Mouse (Mus musculus): ENCODE measurements around the gene Defb29. TPM values are rescaled to one million over a fixed set of nuclear protein-coding genes. Genes with fewer than 3 reads are reported as not detected.

Defb29 gene
- polyA plus RNA-seq, 1 experiment from 2014 or later = not detected

DNA sequence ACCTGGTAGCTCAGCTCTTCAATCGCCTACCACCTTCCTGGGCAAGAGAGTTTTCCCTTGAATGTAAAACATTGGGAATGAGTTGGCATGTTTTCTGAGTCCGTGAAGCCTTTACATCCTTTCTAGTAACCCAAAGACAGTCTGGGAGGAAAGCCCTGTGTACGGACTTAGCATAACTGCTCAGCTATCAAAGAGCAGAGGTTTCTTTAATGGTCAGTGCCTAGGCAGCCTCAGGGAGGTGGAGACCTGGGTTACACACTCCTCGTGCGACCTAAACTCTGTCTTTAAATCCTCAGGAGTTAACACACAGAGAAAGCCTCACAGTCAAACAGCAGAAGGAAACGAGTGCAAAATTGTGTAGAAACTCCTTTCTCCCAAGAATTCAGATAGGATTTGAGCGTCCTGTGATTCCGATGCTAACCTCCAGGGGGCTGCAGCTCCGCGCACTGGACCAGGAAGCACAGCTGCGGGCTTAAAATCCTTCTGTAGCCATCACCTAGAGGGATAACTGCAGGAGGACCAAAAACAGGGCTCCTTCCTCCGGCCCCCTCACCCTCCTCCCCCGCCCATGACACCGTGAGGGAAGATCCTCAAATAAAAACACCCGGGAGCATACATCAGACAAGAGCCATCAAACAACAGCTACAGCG is 14.0 kb upstream of the Defb29 start:
- 14% methylated on average over 16 of the region's 16 CpGs for WGBS
- no peaks in the 10 kb centered on the region for H3K36me3 ChIP-seq
- H3K4me3 ChIP-seq = 0 out of 2 replicates have a peak overlapping the region, but pooled peaks have one; percentile 8
- DNase-seq (ENCODE audit: low spot score) = peak; percentile 74
- peaks cover 7% of the 10 kb centered on the region for H3K4me1 ChIP-seq
- H3K27me3 ChIP-seq (ENCODE audit: low read depth, poor library complexity, severe bottlenecking) = no peaks in the 10 kb centered on the region
- no peak overlapping the region for H3K27ac ChIP-seq
- no peaks in the 10 kb centered on the region for H3K9me3 ChIP-seq (replicated peaks)

DNA sequence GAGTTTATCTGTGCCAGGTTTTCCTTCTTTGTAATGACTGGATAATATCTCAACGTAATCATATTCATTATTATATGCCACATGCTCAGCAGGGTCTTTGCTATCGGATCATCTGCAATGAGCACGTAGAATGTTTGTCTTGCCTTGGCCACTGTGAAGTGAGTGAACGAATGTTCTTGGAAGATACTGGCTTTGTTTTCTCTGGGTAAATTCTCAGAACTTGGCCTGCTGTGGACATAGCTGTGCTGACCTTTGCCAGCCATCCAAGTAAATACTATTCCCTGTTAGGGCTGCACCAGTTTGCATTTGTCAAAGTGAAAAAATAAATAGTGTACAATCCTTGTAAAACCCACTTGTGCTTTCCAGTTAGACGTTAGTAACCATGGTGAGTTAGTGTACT is 8.2 kb upstream of the Defb29 start:
- Histone ChIP-seq H3K27ac (no peak overlapping the region), H3K4me3 (no peak overlapping the region), H3K4me1 (no peaks in the 10 kb centered on the region), H3K36me3 (no peaks in the 10 kb centered on the region), H3K9me3 (replicated peaks) (no peaks in the 10 kb centered on the region), H3K27me3 (ENCODE audit: low read depth, poor library complexity, severe bottlenecking) (no peaks in the 10 kb centered on the region)
- DNase-seq (ENCODE audit: low spot score) = no peak
- 84% methylated on average over 5 of the region's 5 CpGs for WGBS

DNA sequence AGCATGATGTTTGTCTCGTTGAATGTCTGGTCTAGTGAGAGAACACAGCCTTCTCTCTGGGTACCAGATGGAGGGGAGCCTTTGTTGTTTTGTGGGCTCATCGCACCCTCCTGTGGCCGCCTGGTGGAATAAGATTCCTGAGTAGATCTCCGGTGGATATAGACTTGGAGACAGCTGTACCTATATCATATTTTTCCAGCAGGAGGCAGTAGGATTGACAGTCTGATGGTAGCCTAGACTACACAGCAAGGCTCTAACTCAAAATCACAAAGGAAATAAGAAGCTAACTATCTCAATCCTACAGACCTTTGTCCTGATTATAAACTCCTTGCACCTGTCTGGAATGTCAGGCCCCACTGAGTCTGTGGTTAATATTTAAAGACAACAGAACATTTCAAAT is 4.8 kb upstream of the Defb29 start:
- Histone ChIP-seq H3K4me3 (no peak overlapping the region), H3K36me3 (no peaks in the 10 kb centered on the region), H3K27ac (no peak overlapping the region), H3K4me1 (no peaks in the 10 kb centered on the region), H3K27me3 (ENCODE audit: low read depth, poor library complexity, severe bottlenecking) (no peaks in the 10 kb centered on the region), H3K9me3 (replicated peaks) (no peaks in the 10 kb centered on the region)
- 21% methylated on average over 4 of the region's 4 CpGs for WGBS
- DNase-seq (ENCODE audit: low spot score) = peak; percentile 43

DNA sequence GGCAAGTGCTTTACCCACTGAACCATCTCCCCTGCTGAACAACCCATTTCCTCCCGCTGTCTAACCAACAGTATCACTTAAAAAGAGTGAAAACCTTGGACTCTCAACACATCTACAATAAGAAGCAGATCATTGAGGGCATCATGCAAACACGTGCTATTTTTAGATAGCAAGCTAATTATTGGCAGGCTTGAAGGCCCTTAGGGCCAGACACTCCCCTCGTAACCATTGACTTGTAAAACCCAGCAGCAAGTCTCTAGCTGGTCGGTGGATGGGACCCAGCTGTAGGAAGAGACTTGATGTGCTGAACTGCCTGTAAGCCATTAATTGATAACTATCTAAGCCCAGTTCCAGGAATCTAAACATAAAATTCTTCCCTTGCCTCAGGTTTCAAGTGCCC is 3.6 kb upstream of the Defb29 start:
- no peak overlapping the region for H3K4me3 ChIP-seq
- H3K9me3 ChIP-seq (replicated peaks) = no peaks in the 10 kb centered on the region
- no peaks in the 10 kb centered on the region for H3K27me3 ChIP-seq (ENCODE audit: low read depth, poor library complexity, severe bottlenecking)
- no peaks in the 10 kb centered on the region for H3K36me3 ChIP-seq
- WGBS = 81% methylated on average over 4 of the region's 4 CpGs
- no peak for DNase-seq (ENCODE audit: low spot score)
- H3K4me1 ChIP-seq = no peaks in the 10 kb centered on the region
- H3K27ac ChIP-seq = no peak overlapping the region

DNA sequence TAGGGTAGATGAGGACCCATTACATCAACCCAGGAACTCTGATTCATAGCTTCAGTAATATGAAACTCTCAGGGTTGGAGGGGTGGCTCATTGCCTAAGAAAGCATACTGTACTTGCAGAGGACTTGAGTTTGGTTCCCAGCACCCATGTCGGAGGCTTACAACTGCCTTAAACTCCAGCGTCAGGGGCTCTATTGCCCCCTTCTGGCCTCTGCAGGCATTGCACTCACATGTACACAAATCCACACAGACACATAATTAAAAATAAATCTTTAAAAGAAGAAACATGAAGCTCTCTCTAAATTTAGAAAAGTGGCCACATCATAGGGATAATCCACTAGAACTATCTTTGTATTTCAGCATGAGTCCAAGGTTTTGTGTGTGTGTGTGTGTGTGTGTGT is 3.0 kb upstream of the Defb29 start:
- Histone ChIP-seq H3K36me3 (no peaks in the 10 kb centered on the region), H3K4me3 (no peak overlapping the region), H3K4me1 (no peaks in the 10 kb centered on the region), H3K27me3 (ENCODE audit: low read depth, poor library complexity, severe bottlenecking) (no peaks in the 10 kb centered on the region), H3K9me3 (replicated peaks) (no peaks in the 10 kb centered on the region), H3K27ac (no peak overlapping the region)
- WGBS = 75% methylated on average over 2 of the region's 2 CpGs
- no peak for DNase-seq (ENCODE audit: low spot score)

DNA sequence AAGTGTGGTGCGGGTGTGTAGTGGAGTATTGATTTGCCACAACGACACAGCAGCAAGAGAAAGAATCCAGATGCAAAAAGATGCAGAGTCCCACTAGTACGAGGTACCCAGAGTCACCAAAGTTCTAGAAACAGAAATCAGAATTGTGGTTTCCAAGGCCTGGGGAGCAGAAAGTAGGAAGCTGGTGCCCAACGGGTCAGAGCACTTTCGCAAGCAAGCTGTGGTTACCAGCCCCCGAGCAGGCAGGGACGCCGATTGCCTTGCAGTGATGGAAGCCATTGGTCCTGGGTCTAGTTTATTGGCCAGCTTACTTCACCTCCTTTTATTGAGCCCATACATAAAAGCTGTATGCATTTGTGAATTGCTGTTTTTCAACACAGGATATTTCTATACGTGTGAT is 2.1 kb upstream of the Defb29 start:
- Histone ChIP-seq H3K36me3 (no peaks in the 10 kb centered on the region), H3K4me3 (no peak overlapping the region), H3K27me3 (ENCODE audit: low read depth, poor library complexity, severe bottlenecking) (no peaks in the 10 kb centered on the region), H3K9me3 (replicated peaks) (no peaks in the 10 kb centered on the region), H3K4me1 (no peaks in the 10 kb centered on the region), H3K27ac (no peak overlapping the region)
- 82% methylated on average over 9 of the region's 9 CpGs for WGBS
- DNase-seq (ENCODE audit: low spot score) = no peak

DNA sequence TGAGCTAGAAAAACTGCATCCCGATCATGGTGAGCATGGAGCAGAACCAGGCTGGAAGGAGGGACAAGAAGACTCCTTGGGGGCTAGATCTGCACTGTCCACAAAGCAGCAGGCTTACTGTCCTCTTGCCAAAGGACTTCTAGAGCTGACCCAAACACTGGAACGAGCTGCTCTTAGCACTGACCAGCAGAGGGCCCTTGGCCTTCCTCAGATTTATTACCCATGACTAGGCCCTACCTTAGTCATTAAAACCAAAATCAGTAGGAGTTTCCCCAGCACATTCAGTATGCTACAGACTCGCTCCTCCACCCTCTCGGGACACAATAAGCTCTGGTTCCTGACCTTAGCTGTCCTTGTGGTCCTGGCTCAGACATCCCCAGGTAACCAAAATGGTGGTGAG is 21.9 kb downstream of the Defb29 start, which contains the start of gene Defb28:
Gene Defb28 (plus strand): TSS at position 275 of the 400 bp plus-strand sequence.
- Histone ChIP-seq H3K9me3 (replicated peaks) (no peaks in the 10 kb centered on the region), H3K27ac (no peak within 1 kb of the TSS), H3K36me3 (no peaks in the 10 kb centered on the region), H3K27me3 (ENCODE audit: low read depth, poor library complexity, severe bottlenecking) (no peaks in the 10 kb centered on the region), H3K4me1 (no peaks in the 10 kb centered on the region), H3K4me3 (no peak within 1 kb of the TSS)
- DNase-seq (ENCODE audit: low spot score) = no peak
- WGBS = 81% methylated on average over 4 of the region's 4 CpGs

DNA sequence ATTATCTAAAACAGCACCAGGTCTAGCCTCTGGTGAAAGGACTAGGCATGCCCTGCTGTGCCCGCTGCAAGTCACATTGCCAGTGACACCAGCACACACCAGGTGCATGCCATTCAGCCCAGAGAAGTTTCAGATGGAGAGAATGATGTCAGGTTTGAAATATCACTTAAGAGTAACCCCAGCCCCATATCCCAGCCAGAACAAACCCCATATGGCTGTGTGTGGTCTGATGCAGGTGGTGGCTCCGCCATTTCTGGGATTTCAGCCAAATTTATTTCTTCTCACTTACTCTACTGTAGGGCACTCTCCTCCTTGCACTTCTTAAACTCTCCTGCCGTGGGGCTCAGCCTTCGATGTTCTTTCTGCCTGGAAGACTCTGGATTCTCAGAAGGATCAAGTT is 23.8 kb downstream of the Defb29 start:
- Histone ChIP-seq H3K9me3 (replicated peaks) (no peaks in the 10 kb centered on the region), H3K4me3 (no peak overlapping the region), H3K27ac (no peak overlapping the region), H3K36me3 (no peaks in the 10 kb centered on the region), H3K27me3 (ENCODE audit: low read depth, poor library complexity, severe bottlenecking) (no peaks in the 10 kb centered on the region), H3K4me1 (no peaks in the 10 kb centered on the region)
- 83% methylated on average over 4 of the region's 4 CpGs for WGBS
- no peak for DNase-seq (ENCODE audit: low spot score)

DNA sequence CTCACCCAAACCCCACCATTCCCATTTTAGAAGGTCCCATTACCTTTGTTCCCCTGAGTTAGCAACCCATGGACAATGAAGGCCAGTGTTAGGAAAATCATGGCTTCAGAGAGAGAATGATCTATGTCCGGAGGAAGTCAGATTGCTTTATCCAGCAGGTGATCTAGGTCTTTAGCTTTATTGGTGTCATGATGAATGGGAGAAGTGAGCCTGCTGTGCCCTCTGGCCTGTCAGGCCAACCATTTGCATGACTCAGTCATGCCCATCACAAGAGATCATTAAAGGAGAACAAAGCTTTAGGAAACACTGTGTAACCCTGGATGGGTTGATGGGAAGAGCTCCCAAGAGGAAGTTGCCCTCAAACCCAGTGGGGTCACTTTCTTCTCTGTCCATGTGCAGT is 28.3 kb downstream of the Defb29 start, which contains the start of gene Defb26:
Gene Defb26 (minus strand): TSS at position 101 of the 400 bp plus-strand sequence.
- Histone ChIP-seq H3K9me3 (replicated peaks) (no peaks in the 10 kb centered on the region), H3K27ac (no peak within 1 kb of the TSS), H3K4me1 (no peaks in the 10 kb centered on the region), H3K4me3 (no peak within 1 kb of the TSS), H3K27me3 (ENCODE audit: low read depth, poor library complexity, severe bottlenecking) (no peaks in the 10 kb centered on the region), H3K36me3 (no peaks in the 10 kb centered on the region)
- WGBS = 85% methylated on average over 1 of the region's 1 CpGs
- no peak for DNase-seq (ENCODE audit: low spot score)

DNA sequence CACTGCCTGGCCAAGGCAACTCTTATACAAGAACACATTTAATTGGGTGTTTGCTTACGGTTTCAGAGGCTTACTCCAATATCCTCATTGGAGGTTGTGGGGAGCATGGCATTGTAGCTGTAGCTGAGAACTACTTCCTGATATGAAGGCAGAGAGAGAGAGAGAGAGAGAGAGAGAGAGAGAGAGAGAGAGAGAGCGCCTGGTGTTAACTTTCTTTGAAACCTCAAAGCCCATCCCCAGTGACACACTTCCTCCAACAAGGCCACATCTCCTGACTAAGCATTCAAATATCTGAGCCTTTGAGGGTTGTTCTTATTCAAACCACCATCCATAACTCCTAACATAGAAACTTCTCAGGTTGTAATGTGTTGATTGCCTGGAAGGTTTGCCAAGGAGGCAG is 35.9 kb downstream of the Defb29 start:
- no peak for DNase-seq (ENCODE audit: low spot score)
- H3K27me3 ChIP-seq (ENCODE audit: low read depth, poor library complexity, severe bottlenecking) = no peaks in the 10 kb centered on the region
- H3K4me1 ChIP-seq = no peaks in the 10 kb centered on the region
- H3K27ac ChIP-seq = no peak overlapping the region
- WGBS = 88% methylated on average over 2 of the region's 2 CpGs
- H3K36me3 ChIP-seq = no peaks in the 10 kb centered on the region
- no peaks in the 10 kb centered on the region for H3K9me3 ChIP-seq (replicated peaks)
- no peak overlapping the region for H3K4me3 ChIP-seq

DNA sequence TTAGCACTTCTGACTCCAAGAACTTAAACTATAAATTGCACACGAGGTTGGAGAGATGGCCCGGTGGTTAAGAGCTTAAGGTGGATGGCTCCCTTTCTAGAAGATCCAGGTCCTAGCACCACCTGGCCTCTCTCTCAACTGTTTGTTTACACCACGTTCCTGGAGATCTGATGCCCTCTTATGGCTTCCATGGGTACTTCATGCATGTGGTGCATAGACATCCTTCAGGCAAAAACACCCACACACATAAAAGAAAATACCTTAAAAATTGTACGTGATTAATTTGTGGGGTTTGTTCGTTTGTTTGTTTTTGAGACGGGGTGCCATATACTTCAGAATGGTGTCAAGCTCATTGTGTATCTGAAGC is 39.1 kb downstream of the Defb29 start:
- no peak for DNase-seq (ENCODE audit: low spot score)
- H3K27me3 ChIP-seq (ENCODE audit: low read depth, poor library complexity, severe bottlenecking) = no peaks in the 10 kb centered on the region
- H3K27ac ChIP-seq = no peak overlapping the region
- H3K4me3 ChIP-seq = no peak overlapping the region
- H3K36me3 ChIP-seq = no peaks in the 10 kb centered on the region
- WGBS = 85% methylated on average over 6 of the region's 6 CpGs
- H3K4me1 ChIP-seq = no peaks in the 10 kb centered on the region
- no peaks in the 10 kb centered on the region for H3K9me3 ChIP-seq (replicated peaks)

DNA sequence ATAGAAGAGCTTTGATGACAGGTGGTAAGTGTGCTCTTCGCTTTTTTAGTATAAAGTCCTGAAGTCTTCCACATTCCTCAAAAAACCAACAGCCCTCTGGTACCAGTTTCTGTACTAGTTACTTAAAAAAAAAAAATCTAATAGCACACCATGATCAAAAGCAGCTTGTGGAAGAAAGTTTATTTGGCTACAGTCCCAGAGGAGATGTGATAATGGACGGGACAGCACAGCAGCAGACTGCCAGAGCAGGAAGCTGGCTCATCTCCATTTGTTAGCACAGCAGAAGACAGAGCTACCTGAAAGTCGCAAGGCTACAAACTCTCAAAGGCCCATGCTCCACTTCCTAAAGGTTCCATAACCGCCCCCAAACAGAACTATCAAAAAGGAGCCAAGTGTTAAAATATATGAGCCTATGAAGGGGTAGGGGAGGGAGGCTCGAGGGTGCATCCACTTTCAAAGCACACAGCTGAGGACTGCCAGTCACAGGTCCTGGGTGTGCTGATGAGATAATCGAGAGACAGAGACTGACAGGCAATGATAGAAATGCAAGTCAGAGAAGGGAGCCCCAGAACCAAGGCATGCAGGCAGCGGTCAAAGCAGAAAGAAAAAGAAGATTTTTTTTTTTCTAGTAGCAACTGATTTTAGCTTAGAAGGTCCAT is 39.6 kb downstream of the Defb29 start:
- Histone ChIP-seq H3K27ac (no peak overlapping the region), H3K27me3 (ENCODE audit: low read depth, poor library complexity, severe bottlenecking) (no peaks in the 10 kb centered on the region), H3K36me3 (no peaks in the 10 kb centered on the region), H3K9me3 (replicated peaks) (no peaks in the 10 kb centered on the region), H3K4me1 (no peaks in the 10 kb centered on the region), H3K4me3 (no peak overlapping the region)
- no peak for DNase-seq (ENCODE audit: low spot score)
- WGBS = 83% methylated on average over 7 of the region's 7 CpGs

DNA sequence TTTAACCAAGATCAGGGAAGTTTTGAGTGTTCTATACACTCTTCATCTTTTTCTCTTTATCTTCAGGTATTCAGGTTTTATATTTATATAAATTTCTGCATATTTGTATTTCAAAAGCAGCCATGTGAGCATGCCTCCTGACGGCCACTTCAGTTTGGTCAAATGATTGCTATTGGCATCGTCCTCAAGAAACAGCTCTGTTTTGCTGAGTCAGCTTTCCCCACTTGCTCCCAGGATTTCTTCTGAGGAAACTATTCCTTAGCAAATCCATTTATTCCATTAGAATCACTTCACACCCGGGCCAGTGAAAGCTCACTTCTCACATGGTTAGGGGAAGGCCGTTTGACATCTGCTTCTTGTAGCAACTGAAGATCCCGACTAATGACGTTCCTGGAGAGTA is 41.9 kb downstream of the Defb29 start:
- WGBS = 80% methylated on average over 6 of the region's 6 CpGs
- Histone ChIP-seq H3K27ac (no peak overlapping the region), H3K4me3 (no peak overlapping the region), H3K36me3 (no peaks in the 10 kb centered on the region), H3K27me3 (ENCODE audit: low read depth, poor library complexity, severe bottlenecking) (no peaks in the 10 kb centered on the region), H3K4me1 (no peaks in the 10 kb centered on the region), H3K9me3 (replicated peaks) (no peaks in the 10 kb centered on the region)
- DNase-seq (ENCODE audit: low spot score) = no peak

DNA sequence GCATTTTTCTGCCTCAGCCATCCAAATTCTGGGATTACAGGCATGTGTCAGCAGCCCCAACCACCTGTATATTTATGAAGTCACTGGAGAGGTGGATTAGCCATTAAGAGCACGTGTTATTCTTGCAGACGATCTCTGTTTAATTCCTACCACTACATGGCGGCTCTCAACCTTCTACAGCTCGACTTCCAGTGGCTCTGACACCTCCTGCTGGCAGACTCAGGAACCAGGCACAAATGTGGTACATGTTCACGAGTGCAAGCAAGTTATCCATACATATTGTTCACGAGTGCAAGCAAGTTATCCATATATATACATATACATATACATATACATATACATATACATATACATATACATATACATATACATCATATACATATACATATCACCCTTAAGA is 46.7 kb downstream of the Defb29 start:
- H3K4me1 ChIP-seq = no peaks in the 10 kb centered on the region
- no peaks in the 10 kb centered on the region for H3K36me3 ChIP-seq
- no peaks in the 10 kb centered on the region for H3K9me3 ChIP-seq (replicated peaks)
- no peak overlapping the region for H3K27ac ChIP-seq
- no peak overlapping the region for H3K4me3 ChIP-seq
- no peak for DNase-seq (ENCODE audit: low spot score)
- no peaks in the 10 kb centered on the region for H3K27me3 ChIP-seq (ENCODE audit: low read depth, poor library complexity, severe bottlenecking)
- 77% methylated on average over 6 of the region's 6 CpGs for WGBS
